Mouse (Mus musculus) kidney, postnatal 36 days (tissue): ENCODE measurements around the gene Mtif3.
"Not testable (repeated sequence)": the region's sequence is repeated elsewhere in the genome, so short reads cannot be mapped to it uniquely, and the experiment has no call there.

Experiments
- DNase-seq, 2 experiments: peaks; one replicate each; pipeline ENCODE4 v3.0.0; 2021 to 2022; ENCODE audit warnings: mixed read lengths in 2 of 2

Mtif3 gene

GRCm38 (mm10) chr5:146948508-146949088 lies 15.0 kb downstream of the Mtif3 start, which contains the start of gene Gtf3a:
Gene Gtf3a (plus strand): TSS chr5:146948657.
- DNase-seq = peak; percentile 80 to 87

- no peak for DNase-seq
Measured at GRCm38 (mm10) chr5:146948041-146948507, 15.5 kb downstream of the Mtif3 start.

- no peak for DNase-seq
Measured at GRCm38 (mm10) chr5:146947497-146947896, 16.1 kb downstream of the Mtif3 start.

GRCm38 (mm10) chr5:146946682-146947081 lies 16.9 kb downstream of the Mtif3 start:
- no peak for DNase-seq

GRCm38 (mm10) chr5:146944568-146944967 lies 19.0 kb downstream of the Mtif3 start:
- DNase-seq = no peak

GRCm38 (mm10) chr5:146942965-146943364 lies 20.6 kb downstream of the Mtif3 start:
- DNase-seq = no peak

- DNase-seq = not testable (repeated sequence)
Measured at GRCm38 (mm10) chr5:146941939-146942338, 21.7 kb downstream of the Mtif3 start.

- DNase-seq = peak; percentile 46
Measured at GRCm38 (mm10) chr5:146940219-146940618, 23.4 kb downstream of the Mtif3 start.

- peak in 1 of 2 experiments; percentile 34 for DNase-seq
Measured at GRCm38 (mm10) chr5:146939109-146939796, 24.3 kb downstream of the Mtif3 start.

GRCm38 (mm10) chr5:146937541-146938503 lies 25.8 kb downstream of the Mtif3 start:
- DNase-seq = no peak

GRCm38 (mm10) chr5:146933466-146933865 lies 30.1 kb downstream of the Mtif3 start:
- DNase-seq = no peak

GRCm38 (mm10) chr5:146931904-146932553 lies 31.6 kb downstream of the Mtif3 start:
- no peak for DNase-seq

- no peak for DNase-seq
Measured at GRCm38 (mm10) chr5:146931422-146931821, 32.2 kb downstream of the Mtif3 start.

- DNase-seq = no peak
Measured at GRCm38 (mm10) chr5:146926673-146927072, 36.9 kb downstream of the Mtif3 start.

GRCm38 (mm10) chr5:146923547-146923946 lies 40.1 kb downstream of the Mtif3 start:
- DNase-seq = no peak

- DNase-seq = no peak
Measured at GRCm38 (mm10) chr5:146921224-146921623, 42.4 kb downstream of the Mtif3 start.

GRCm38 (mm10) chr5:146920314-146921161 lies 43.1 kb downstream of the Mtif3 start:
- DNase-seq = no peak

GRCm38 (mm10) chr5:146919874-146920273 lies 43.7 kb downstream of the Mtif3 start:
- DNase-seq = no peak

- DNase-seq = not testable (repeated sequence)
Measured at GRCm38 (mm10) chr5:146917357-146917756, 46.2 kb downstream of the Mtif3 start.

- DNase-seq = no peak
Measured at GRCm38 (mm10) chr5:146916806-146917205, 46.8 kb downstream of the Mtif3 start.

- DNase-seq = peak in 1 of 2 experiments; percentile 41
Measured at GRCm38 (mm10) chr5:146916273-146916672, 47.3 kb downstream of the Mtif3 start.
